Mouse (Mus musculus): ENCODE data around the gene Cdkn2c.

DNA sequence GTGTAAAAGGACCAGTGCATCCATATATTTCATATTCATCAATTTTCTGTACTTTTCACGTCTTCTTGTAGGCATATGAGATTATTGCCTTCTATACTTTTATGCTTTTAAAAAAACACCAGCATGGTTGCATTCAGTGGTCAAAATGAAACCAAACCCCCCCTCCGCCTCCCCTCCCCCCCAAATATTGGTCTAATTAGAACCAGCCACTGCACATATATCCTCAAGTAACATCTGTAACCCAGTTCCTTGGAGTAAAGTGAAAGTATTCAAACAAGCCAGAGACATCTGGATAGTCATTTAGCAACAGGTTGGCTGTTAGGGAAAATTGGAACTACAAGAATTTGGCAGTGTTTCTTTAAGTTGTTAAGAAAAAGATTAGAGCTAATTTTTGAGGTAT is 529 bp upstream of the Cdkn2c start:
- TF ChIP-seq CTCF (IDR thresholded peaks at IDR 0.05; ENCODE audit: low read depth) = no peak
- no peak for TF ChIP-seq EP300 (IDR thresholded peaks at IDR 0.05; ENCODE audit: low read depth)
